Mouse (Mus musculus) liver, embryonic 16.5 days (tissue): ENCODE results near the gene Spata25. TPM values are rescaled to one million over a fixed set of nuclear protein-coding genes. Genes with fewer than 3 reads are reported as not detected.
"Not testable (repeated sequence)": the region's sequence is repeated elsewhere in the genome, so short reads cannot be mapped to it uniquely, and the experiment has no call there.

ENCODE experiments used
- ATAC-seq: fragments of 200-750 bp; cut with Nextera tagmentation; 2 replicates; pipeline ENCODE4 v1.8.0; 2017; ENCODE audit warnings: low read depth, mild to moderate bottlenecking, moderate number of reproducible peaks, moderate library complexity
- H3K27ac ChIP-seq: fragments of 300-500 bp; sonication (generic); 2 replicates; pipeline ENCODE4 v1.5.1; 2014; ENCODE audit warnings: mild to moderate bottlenecking, low read length
- H3K27me3 ChIP-seq: fragments of 300-500 bp; sonication (generic); 2 replicates; pipeline ENCODE4 v1.6.1; 2014; ENCODE audit warnings: low read depth, low read length, mixed read lengths; ENCODE audit not compliant: control insufficient read depth, insufficient read depth
- H3K36me3 ChIP-seq: fragments of 300-500 bp; sonication (generic); 2 replicates; pipeline ENCODE4 v1.6.1; 2014; ENCODE audit warnings: mild to moderate bottlenecking; ENCODE audit not compliant: control insufficient read depth, insufficient read depth
- H3K4me1 ChIP-seq: fragments of 300-500 bp; sonication (generic); 2 replicates; pipeline ENCODE4 v1.6.1; 2014; ENCODE audit warnings: low read depth, low read length, mixed read lengths; ENCODE audit not compliant: control insufficient read depth
- H3K4me2 ChIP-seq: fragments of 300-500 bp; sonication (generic); 2 replicates; pipeline ENCODE4 v1.6.1; 2014; ENCODE audit warnings: low read depth, low read length, mixed read lengths
- H3K4me3 ChIP-seq: fragments of 300-500 bp; sonication (generic); 2 replicates; pipeline ENCODE4 v1.5.1; 2014; ENCODE audit warnings: low read depth, mild to moderate bottlenecking, low read length
- H3K9ac ChIP-seq: fragments of 300-500 bp; sonication (generic); 2 replicates; pipeline ENCODE4 v1.6.1; 2014; ENCODE audit warnings: low read depth, low read length
- H3K9me3 ChIP-seq: fragments of 300-500 bp; sonication (generic); replicated peaks from 2 replicates; pipeline ENCODE4 v1.6.1; 2016; ENCODE audit warnings: low read length; ENCODE audit not compliant: control insufficient read depth
- WGBS: fragments of 180-500 bp; shearing (Covaris S2); extraction: QIAGEN DNeasy Blood & Tissue Kit; methylation state at CpG from one replicate; pipeline ENCODE4 v1.1.7; 2014; ENCODE audit not compliant: insufficient replicate concordance; 5-methylcytosine and 5-hydroxymethylcytosine counted together
- polyA plus RNA-seq: library from polyadenylated mRNA; unstranded; fragments of >200 nt; fragmentation: Nextera tagmentation; extraction: Ambion mirVana; gene quantifications from 2 replicates; pipeline ENCODE4 v1.2.1, GENCODE M21; 2015

Gene Spata25
- polyA plus RNA-seq, 1 experiment from 2014 or later = not detected

DNA sequence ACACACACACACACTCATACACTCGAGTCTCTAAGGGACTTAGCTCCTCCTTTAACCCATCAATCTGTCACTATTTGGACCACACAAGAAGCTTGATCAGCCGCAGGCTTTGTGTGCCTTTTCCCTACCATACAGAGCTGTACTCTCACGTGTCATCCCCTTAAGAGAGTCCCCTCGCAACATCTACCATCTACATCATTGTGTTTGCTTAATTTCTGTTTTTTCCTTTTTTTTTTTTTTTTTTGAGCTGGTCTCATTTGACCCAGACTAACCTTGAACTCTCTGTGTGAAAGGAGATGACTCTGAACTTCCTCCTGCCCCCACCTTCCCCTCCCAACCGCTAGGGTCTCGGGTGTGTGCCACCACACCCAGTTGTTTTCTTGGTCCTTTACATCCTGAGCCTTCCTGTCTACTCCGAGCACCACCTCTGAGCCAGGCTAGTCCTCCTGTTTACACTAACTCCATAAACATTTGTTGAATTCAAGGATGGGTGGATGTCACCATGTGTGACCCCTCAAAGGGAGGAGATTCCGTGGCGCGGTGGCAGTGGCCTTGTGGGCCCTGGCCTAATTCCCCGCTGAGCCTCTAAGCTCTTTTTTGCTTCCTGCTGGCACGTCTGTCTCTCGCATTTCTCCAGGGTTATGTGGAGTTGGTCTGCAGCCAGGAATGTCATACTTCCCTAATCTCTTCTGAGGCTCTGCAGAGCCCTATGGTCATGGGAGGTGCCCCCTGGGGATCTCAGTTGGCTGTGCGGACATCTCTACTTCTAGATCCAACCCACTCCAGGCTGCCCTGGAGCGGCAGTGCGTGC lies 38.6 kb upstream of the Spata25 start:
- no peaks in the 10 kb centered on the region for H3K27me3 ChIP-seq
- no peak overlapping the region for H3K4me3 ChIP-seq
- no peaks in the 10 kb centered on the region for H3K36me3 ChIP-seq
- H3K4me2 ChIP-seq = no peak overlapping the region
- no peak overlapping the region for H3K9ac ChIP-seq
- WGBS = 46% methylated on average over 16 of the region's 16 CpGs
- no peaks in the 10 kb centered on the region for H3K4me1 ChIP-seq
- H3K9me3 ChIP-seq = no peaks in the 10 kb centered on the region
- H3K27ac ChIP-seq = no peak overlapping the region
- ATAC-seq = peak; percentile 42

- Histone ChIP-seq H3K4me1 (peaks cover 3% of the 10 kb centered on the region), H3K36me3 (no peaks in the 10 kb centered on the region), H3K9ac (no peak overlapping the region), H3K9me3 (no peaks in the 10 kb centered on the region), H3K4me3 (no peak overlapping the region), H3K27me3 (no peaks in the 10 kb centered on the region), H3K27ac (no peak overlapping the region), H3K4me2 (no peak overlapping the region)
- WGBS = 30% methylated on average over 4 of the region's 4 CpGs
- ATAC-seq = no peak
These were observed 36.3 kb upstream of the Spata25 start for GRCm38 (mm10) chr2:164864593-164864992.

DNA sequence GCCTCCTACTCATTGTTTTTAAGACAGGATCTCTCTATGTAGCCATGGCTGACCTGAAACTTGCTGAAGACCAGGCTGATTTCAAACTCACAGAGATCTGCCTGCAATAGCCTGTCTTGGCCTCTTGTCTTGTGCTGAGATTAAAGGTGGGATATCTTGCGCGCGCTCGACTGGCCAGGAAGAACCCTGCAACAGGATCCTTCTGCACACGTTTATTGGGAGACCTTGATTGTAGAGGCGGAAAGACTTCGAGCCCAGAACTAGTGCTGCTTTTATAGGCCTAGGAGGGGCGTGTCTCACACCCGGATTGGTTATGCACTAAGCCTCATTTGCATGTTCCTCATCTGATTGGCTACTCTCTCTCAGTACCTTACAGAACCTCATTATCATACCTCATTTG lies 35.1 kb upstream of the Spata25 start:
- not testable (repeated sequence) for H3K9me3 ChIP-seq, H3K27me3 ChIP-seq, H3K9ac ChIP-seq, H3K4me1 ChIP-seq, H3K4me2 ChIP-seq, ATAC-seq, H3K27ac ChIP-seq, H3K4me3 ChIP-seq, H3K36me3 ChIP-seq
- 77% methylated on average over 7 of the region's 9 CpGs for WGBS

GRCm38 (mm10) chr2:164862179-164862861 lies 34.0 kb upstream of the Spata25 start:
- H3K27ac ChIP-seq = no peak overlapping the region
- WGBS = 29% methylated on average over 9 of the region's 9 CpGs

DNA sequence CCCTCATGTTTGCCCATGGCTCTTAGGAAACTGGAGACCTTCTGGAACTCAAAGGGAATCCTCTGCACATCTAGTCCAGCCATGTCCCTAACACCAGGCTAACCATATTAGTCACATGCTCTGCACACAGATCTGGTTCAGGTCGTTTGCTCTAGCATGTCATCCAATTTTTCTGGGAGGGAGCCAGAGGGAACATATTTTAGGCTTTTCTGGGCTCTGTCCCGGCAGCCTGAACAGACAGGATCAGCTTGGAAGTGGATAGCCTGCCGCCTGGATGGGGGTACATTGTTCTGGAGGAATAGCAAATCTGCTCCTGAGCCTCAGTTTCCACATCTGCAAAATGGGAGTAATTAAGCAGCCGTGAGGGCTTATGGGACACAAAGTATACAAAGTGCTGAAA lies 32.8 kb upstream of the Spata25 start:
- no peak overlapping the region for H3K27ac ChIP-seq
- no peak for ATAC-seq
- WGBS = 60% methylated on average over 4 of the region's 4 CpGs
- H3K4me1 ChIP-seq = peaks cover 3% of the 10 kb centered on the region
- H3K9ac ChIP-seq = no peak overlapping the region
- H3K4me2 ChIP-seq = no peak overlapping the region
- peaks cover 27% of the 10 kb centered on the region for H3K27me3 ChIP-seq
- no peak overlapping the region for H3K4me3 ChIP-seq
- no peaks in the 10 kb centered on the region for H3K36me3 ChIP-seq
- H3K9me3 ChIP-seq = no peaks in the 10 kb centered on the region

More at GRCm38 (mm10) chr2:164862179-164862861, 34.0 kb upstream of the Spata25 start:
- Histone ChIP-seq H3K4me3 (no peak overlapping the region), H3K27me3 (peaks cover 15% of the 10 kb centered on the region), H3K36me3 (no peaks in the 10 kb centered on the region), H3K4me1 (peaks cover 3% of the 10 kb centered on the region), H3K9ac (no peak overlapping the region), H3K9me3 (no peaks in the 10 kb centered on the region), H3K4me2 (no peak overlapping the region)
- no peak for ATAC-seq

DNA sequence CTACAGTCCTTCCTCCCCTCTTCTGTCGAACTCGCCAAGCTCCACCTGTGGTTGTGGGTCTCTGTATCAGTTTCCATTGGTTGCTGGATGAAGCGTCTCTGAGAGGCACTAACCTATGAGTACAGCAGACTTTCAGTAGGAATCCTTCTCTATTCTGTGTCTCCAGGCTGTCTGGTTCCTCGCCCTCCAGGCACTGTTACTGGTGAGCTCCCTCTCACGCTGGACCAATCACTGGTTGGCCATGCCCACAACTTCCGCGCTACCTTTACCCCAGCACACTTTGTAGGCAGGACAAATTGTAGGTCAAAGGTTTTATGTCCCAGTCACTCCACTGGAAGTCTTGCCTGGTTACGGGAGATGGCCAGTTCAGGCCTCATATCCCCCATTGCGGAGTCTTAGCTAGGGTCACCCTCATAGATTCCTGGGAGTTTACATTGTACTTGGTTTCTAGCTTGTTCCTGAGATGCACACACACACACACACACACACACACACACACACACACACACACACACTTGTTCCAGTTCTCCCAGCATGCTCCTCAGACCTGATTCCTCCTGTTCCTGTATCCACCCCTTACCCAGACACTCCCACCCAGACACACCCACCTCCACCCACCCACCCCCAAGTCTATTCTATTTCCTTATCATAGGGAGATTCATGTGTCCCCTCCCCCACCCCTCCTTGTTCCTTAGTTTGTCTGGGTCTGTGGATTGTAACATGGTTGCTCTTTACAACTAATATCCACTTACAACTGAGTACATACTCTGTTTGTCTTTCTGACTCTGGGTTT lies 31.5 kb upstream of the Spata25 start:
- Histone ChIP-seq H3K27me3 (peaks cover 38% of the 10 kb centered on the region), H3K4me1 (peaks cover 3% of the 10 kb centered on the region), H3K4me2 (peak overlapping the region; percentile 10; the same call in 1 of the 2 replicates), H3K9ac (no peak overlapping the region), H3K9me3 (no peaks in the 10 kb centered on the region), H3K4me3 (no peak overlapping the region), H3K27ac (peak overlapping the region; percentile 45; the same call in 1 of the 2 replicates), H3K36me3 (no peaks in the 10 kb centered on the region)
- ATAC-seq = peak; percentile 81
- 43% methylated on average over 9 of the region's 9 CpGs for WGBS

DNA sequence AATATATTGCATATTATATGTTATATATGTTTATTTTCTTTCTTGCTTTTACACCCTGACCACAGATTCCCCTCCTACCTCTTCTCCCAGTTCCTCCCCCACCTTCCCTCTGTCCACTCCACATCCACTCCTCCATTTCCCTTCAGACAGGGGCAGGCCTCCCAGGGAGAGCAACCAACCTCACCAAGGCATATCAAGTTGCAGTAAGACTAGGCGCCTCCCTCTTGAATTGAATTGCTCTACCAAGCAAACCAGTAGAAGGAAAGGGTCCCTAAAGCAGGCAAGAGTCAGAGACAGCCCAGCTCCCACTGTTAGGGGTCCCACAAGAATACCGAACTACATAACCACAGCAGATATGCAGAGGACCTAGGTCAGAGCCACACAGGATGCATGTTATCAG lies 30.8 kb upstream of the Spata25 start:
- H3K9me3 ChIP-seq = no peaks in the 10 kb centered on the region
- H3K27ac ChIP-seq = no peak overlapping the region
- no peaks in the 10 kb centered on the region for H3K36me3 ChIP-seq
- H3K4me2 ChIP-seq = peak overlapping the region; percentile 10; the same call in 1 of the 2 replicates
- peaks cover 45% of the 10 kb centered on the region for H3K27me3 ChIP-seq
- 36% methylated on average over 2 of the region's 2 CpGs for WGBS
- H3K4me3 ChIP-seq = no peak overlapping the region
- no peak overlapping the region for H3K9ac ChIP-seq
- peaks cover 3% of the 10 kb centered on the region for H3K4me1 ChIP-seq
- ATAC-seq = no peak

- no peak for ATAC-seq
- H3K4me2 ChIP-seq = peak overlapping the region; percentile 51
- H3K27me3 ChIP-seq = peaks cover 46% of the 10 kb centered on the region
- no peak overlapping the region for H3K27ac ChIP-seq
- H3K36me3 ChIP-seq = no peaks in the 10 kb centered on the region
- peaks cover 3% of the 10 kb centered on the region for H3K4me1 ChIP-seq
- H3K4me3 ChIP-seq = peak overlapping the region; percentile 45
- WGBS = 7% methylated on average over 19 of the region's 19 CpGs
- no peaks in the 10 kb centered on the region for H3K9me3 ChIP-seq
- H3K9ac ChIP-seq = no peak overlapping the region
These were observed 29.7 kb upstream of the Spata25 start for GRCm38 (mm10) chr2:164857842-164858553.
